ENCODE assay signal across 20 mouse cellular contexts in the genomic region with DNA sequence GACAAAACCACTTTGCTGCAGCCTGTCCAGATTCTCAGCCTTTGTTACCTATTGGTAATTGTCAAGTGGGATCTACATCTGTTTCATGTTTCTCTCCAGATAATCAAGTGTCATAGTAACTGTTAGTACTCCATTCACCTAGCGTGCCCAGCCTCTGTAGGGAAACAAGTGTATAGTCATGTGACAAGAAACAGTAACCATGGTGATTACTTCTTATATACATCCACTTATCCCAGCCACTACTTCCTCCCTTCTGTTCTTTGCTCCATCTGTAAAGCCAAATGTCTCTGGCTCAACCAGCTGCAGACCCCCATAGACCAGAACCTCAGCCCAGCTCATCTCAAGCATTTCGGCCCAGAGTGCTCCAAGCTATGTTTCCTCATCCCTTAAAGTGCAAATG.
DNase-seq lines count a peak whose midpoint lies in the region; ATAC-seq lines count a peak whose summit lies in the region.
"Had no signal": no experiment of that assay in that cellular context is flagged by ENCODE, and none has a peak within 500 bp of the region (broad histone marks: within the 10 kb centered on the region; RNA-seq: fewer than 3 reads in every experiment).

No protein-coding gene starts in this region.

- no peaks in the 10 kb centered on the region for H3K9me3 ChIP-seq in heart, embryonic 12.5 days (replicated peaks)
- no peaks in the 10 kb centered on the region for H3K9me3 ChIP-seq in midbrain, embryonic 16.5 days (replicated peaks; ENCODE audit: control insufficient read depth, low read length, poor library complexity, severe bottlenecking)
- H3K9me3 ChIP-seq in midbrain, embryonic 14.5 days (ENCODE audit: control insufficient read depth, low read length) = no peaks in the 10 kb centered on the region
- H3K9me3 ChIP-seq: embryonic facial prominence, embryonic 10.5 days; embryonic facial prominence, embryonic 12.5 days; forebrain, embryonic 12.5 days had no signal

- 87% methylated on average over 2 of the region's 2 CpGs for WGBS in heart, embryonic 12.5 days
- WGBS in midbrain, embryonic 16.5 days = 74% methylated on average over 2 of the region's 2 CpGs
- WGBS in midbrain, embryonic 14.5 days = 76% methylated on average over 2 of the region's 2 CpGs

- DNase-seq in heart, adult 11 months = peak; percentile 74
- DNase-seq in midbrain, embryonic 14.5 days = no peak
- no peak for DNase-seq in layer of hippocampus, postnatal 25 days (ENCODE audit: extremely low spot score in 1 of 2, low spot score in 1 of 2)
- DNase-seq: adrenal gland, adult 8-10 months; adrenal gland, postnatal 14 days; adrenal gland, postnatal 36 days; cerebellum, adult 11-12 months; cerebellum, adult 2 months; cerebellum, adult 9-10 months; cerebellum, postnatal 10 days; cerebellum, postnatal 25 days had no signal

- no peaks in the 10 kb centered on the region for H3K27me3 ChIP-seq in heart, embryonic 12.5 days (replicated peaks)
- no peaks in the 10 kb centered on the region for H3K27me3 ChIP-seq in midbrain, embryonic 16.5 days (ENCODE audit: control insufficient read depth, insufficient read depth, low read depth, low read length)
- H3K27me3 ChIP-seq in midbrain, embryonic 14.5 days (ENCODE audit: control insufficient read depth, insufficient read depth, low read length) = no peaks in the 10 kb centered on the region
- H3K27me3 ChIP-seq: embryonic facial prominence, embryonic 12.5 days; forebrain, embryonic 12.5 days had no signal

- no peak overlapping the region for H3K4me2 ChIP-seq in heart, embryonic 12.5 days
- no peak overlapping the region for H3K4me2 ChIP-seq in midbrain, embryonic 16.5 days (ENCODE audit: low read length)
- no peak overlapping the region for H3K4me2 ChIP-seq in midbrain, embryonic 14.5 days (ENCODE audit: low read length)
- H3K4me2 ChIP-seq: embryonic facial prominence, embryonic 12.5 days; forebrain, embryonic 12.5 days had no signal

- H3K27ac ChIP-seq in heart, embryonic 12.5 days (ENCODE audit: poor library complexity, severe bottlenecking) = no peak overlapping the region
- H3K27ac ChIP-seq in midbrain, embryonic 16.5 days (ENCODE audit: low read length) = no peak overlapping the region
- H3K27ac ChIP-seq in midbrain, embryonic 14.5 days (replicated peaks; ENCODE audit: low read depth, low read length) = no peak overlapping the region
- H3K27ac ChIP-seq: embryonic facial prominence, embryonic 10.5 days; embryonic facial prominence, embryonic 12.5 days; forebrain, embryonic 12.5 days had no signal

- H3K4me1 ChIP-seq in heart, embryonic 12.5 days (replicated peaks) = peaks cover 12% of the 10 kb centered on the region
- H3K4me1 ChIP-seq in midbrain, embryonic 16.5 days (ENCODE audit: control insufficient read depth, insufficient read depth, low read length) = no peaks in the 10 kb centered on the region; the same call in 1 of the 2 replicates
- H3K4me1 ChIP-seq in midbrain, embryonic 14.5 days (ENCODE audit: control insufficient read depth, insufficient read depth, low read length) = no peaks in the 10 kb centered on the region

- no peaks in the 10 kb centered on the region for H3K36me3 ChIP-seq in heart, embryonic 12.5 days
- H3K36me3 ChIP-seq in midbrain, embryonic 16.5 days (ENCODE audit: control insufficient read depth, insufficient read depth, low read length) = no peaks in the 10 kb centered on the region
- H3K36me3 ChIP-seq in midbrain, embryonic 14.5 days (ENCODE audit: control insufficient read depth, insufficient read depth, low read length) = no peaks in the 10 kb centered on the region
- H3K36me3 ChIP-seq: embryonic facial prominence, embryonic 10.5 days; embryonic facial prominence, embryonic 12.5 days; forebrain, embryonic 12.5 days had no signal

- no peak overlapping the region for H3K4me3 ChIP-seq in heart, embryonic 12.5 days
- no peak overlapping the region for H3K4me3 ChIP-seq in midbrain, embryonic 16.5 days (ENCODE audit: low read depth, low read length)
- no peak overlapping the region for H3K4me3 ChIP-seq in midbrain, embryonic 14.5 days (replicated peaks; ENCODE audit: low read depth, low read length)
- H3K4me3 ChIP-seq: embryonic facial prominence, embryonic 10.5 days; embryonic facial prominence, embryonic 12.5 days; forebrain, embryonic 12.5 days had no signal

- no peak for ATAC-seq in heart, embryonic 12.5 days (ENCODE audit: insufficient number of reproducible peaks, low FRiP score)
- 0 out of 2 replicates have a peak, but pooled peaks have one; percentile 45 for ATAC-seq in midbrain, embryonic 16.5 days
- ATAC-seq in midbrain, embryonic 14.5 days (ENCODE audit: low FRiP score, low TSS enrichment) = no peak
- ATAC-seq: activated CD4-positive, CD25-positive, alpha-beta regulatory T cell, adult 4 months; forebrain, embryonic 14.5 days; forebrain, embryonic 16.5 days; Patski had no signal

- no peak overlapping the region for H3K9ac ChIP-seq in heart, embryonic 12.5 days
- H3K9ac ChIP-seq in midbrain, embryonic 16.5 days (ENCODE audit: low read depth, low read length) = no peak overlapping the region
- no peak overlapping the region for H3K9ac ChIP-seq in midbrain, embryonic 14.5 days (replicated peaks; ENCODE audit: low read length)
- H3K9ac ChIP-seq: embryonic facial prominence, embryonic 12.5 days; forebrain, embryonic 12.5 days had no signal
